Mouse (Mus musculus) E14TG2a.4 (cell line): ENCODE results near the gene Ociad2.

ENCODE experiments used
- CTCF ChIP-seq: conservative IDR thresholded peaks from 2 replicates; pipeline ENCODE4 v1.5.1; 2014; ENCODE audit warnings: low read length
- POU5F1 ChIP-seq: IDR thresholded peaks from 2 replicates; pipeline ENCODE4 v1.6.1; 2014; ENCODE audit warnings: low read length, borderline replicate concordance

DNA sequence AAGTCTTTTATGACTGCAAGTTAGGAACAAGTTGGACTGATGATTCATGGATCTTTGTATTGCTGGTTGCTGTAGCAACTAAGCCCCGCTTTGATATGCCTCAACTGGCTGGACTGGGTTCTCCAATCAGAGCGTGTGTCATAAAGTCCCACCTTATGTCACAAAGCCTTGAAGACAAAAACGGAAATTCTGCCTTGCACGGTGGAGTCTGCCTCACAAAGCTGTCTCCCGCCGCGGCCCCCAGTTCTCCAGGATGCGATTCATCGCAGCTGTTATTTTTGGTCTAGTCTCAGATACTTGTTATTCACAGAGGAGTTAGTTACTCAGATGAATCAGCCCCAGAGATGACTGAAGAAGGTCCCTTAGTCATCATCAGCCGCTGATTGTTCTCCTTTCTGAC is 3.5 kb upstream of the Ociad2 start:
- TF ChIP-seq CTCF: no peak
- TF ChIP-seq POU5F1: no peak
